ENCODE assay signal across 22 mouse cellular contexts in the genomic region with DNA sequence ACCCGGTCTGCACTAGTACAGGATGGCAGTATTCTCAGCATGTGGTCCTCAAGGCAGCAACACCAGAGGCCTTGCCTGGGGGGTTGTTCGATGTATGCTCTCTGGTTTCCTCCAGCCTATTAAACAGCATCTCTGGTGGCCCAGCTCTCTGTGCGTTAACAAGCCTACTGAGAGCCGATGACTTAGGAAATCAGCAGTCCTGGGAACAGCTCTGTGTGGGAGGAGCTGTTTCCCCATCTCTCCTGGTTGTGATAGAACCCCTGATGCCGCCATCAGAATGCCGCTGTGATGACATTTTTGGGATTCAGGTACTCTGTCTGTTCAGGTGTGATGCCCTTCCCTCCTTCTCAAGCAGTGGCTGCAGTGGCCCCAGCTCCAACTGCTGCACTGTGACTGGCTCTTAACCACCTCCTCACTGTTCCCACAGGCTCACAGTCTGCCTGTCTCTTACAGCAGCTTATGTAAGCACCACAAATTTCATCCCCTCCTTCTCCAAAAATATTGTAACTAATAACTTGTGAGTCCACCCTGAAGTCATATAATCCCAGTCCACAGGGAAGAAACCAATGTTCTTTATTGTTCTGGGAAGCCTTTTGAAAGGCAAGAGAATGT. TPM values are rescaled to one million over a fixed set of nuclear protein-coding genes. Genes with fewer than 3 reads are reported as not detected.
DNase-seq lines count a peak whose midpoint lies in the region; ATAC-seq lines count a peak whose summit lies in the region.
"Had no signal": no experiment of that assay in that cellular context is flagged by ENCODE, and none has a peak within 500 bp of the region (broad histone marks: within the 10 kb centered on the region; RNA-seq: fewer than 3 reads in every experiment).

No protein-coding gene starts in this region.

- peak; percentile 78 for ATAC-seq in frontal cortex, adult (ENCODE audit: low TSS enrichment)
- ATAC-seq: activated CD4-positive, CD25-positive, alpha-beta regulatory T cell, adult 4 months; CD4-positive, CD25-positive, alpha-beta regulatory T cell, adult 4 months; forebrain, embryonic 14.5 days; forebrain, embryonic 16.5 days; Patski had no signal

- DNase-seq in frontal cortex, postnatal 25 days (ENCODE audit: low spot score in 2 of 2) = no peak
- peak; percentile 47 for DNase-seq in layer of hippocampus, adult 9-11 months
- DNase-seq in layer of hippocampus, postnatal 25 days (ENCODE audit: extremely low spot score in 1 of 2, low spot score in 1 of 2) = no peak
- DNase-seq in right cerebral cortex, adult 18-20 months = peak; percentile 30
- DNase-seq in right cerebral cortex, postnatal 10 days (ENCODE audit: low spot score in 2 of 2) = no peak
- DNase-seq: adrenal gland, adult 8-10 months; adrenal gland, postnatal 14 days; adrenal gland, postnatal 36 days; B cell, adult 2 months; cerebellum, adult 11 months; cerebellum, adult 18-20 months; cerebellum, adult 8-10 months; cerebellum, adult 9-11 months; cerebellum, postnatal 14 days; cerebellum, postnatal 36 days; embryo, embryonic 11 days had no signal

RNA-seq across cellular contexts. Expression of a gene that starts 14.0 kb away (rescaled TPM):
- 10 to 100 TPM; 17.3 to 19.2 TPM for total RNA-seq in layer of hippocampus, postnatal 25 days (2021)

Comparison
In these comparisons a context has a peak if more than half of its experiments do, and no peak if none do; other contexts are left out.
1. DNase-seq: peak in layer of hippocampus, adult 9-11 months (single experiment) and right cerebral cortex, adult 18-20 months (single experiment); none in frontal cortex, postnatal 25 days (0 of 2), layer of hippocampus, postnatal 25 days (0 of 2) and right cerebral cortex, postnatal 10 days (0 of 2).